Mouse (Mus musculus) megakaryocyte, adult 5-6 weeks (primary cell): ENCODE measurements around the gene Ahdc1. TPM values are rescaled to one million over a fixed set of nuclear protein-coding genes. Genes with fewer than 3 reads are reported as not detected.
"Not testable (repeated sequence)": the region's sequence is repeated elsewhere in the genome, so short reads cannot be mapped to it uniquely, and the experiment has no call there.

Experiments
- ATAC-seq: 2 replicates; pipeline ENCODE4 v1.8.0; 2016; ENCODE audit warnings: mild to moderate bottlenecking, inconsistent platforms; ENCODE audit not compliant: poor library complexity, severe bottlenecking
- total RNA-seq, 2 experiments: library from RNA; stranded (forward) in 1 of 2; stranded (reverse) in 1 of 2; fragments of 153-499, 151-499 nt in 1 of 2; fragments of 221-1000, 200-1000 nt in 1 of 2; gene quantifications; 2 replicates each; pipeline versions ENCODE4 v1.2.3 to v1.2.4; 2015 to 2017

Ahdc1 gene
- total RNA-seq, 2 experiments from 2014 or later, result 0.77 to 4.4 TPM

DNA sequence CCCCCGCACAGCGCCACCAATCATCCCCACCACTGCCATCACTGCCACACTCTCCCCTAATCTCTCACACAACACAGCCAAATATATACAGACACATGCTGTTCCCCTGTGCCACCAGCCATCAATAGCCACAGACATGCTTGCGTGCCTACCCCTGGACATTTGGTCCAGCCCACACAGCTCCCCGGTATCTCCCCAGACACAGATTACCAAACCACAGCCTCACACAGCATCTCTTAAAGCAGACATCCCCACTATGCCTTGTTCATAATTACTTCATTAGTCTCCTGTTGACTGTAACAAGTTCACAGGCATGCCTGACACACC is 80.4 kb downstream of the Ahdc1 start:
- ATAC-seq, result no peak

GRCm38 (mm10) chr4:133092453-133092901 is 81.4 kb downstream of the Ahdc1 start:
- peak; percentile 51 for ATAC-seq

DNA sequence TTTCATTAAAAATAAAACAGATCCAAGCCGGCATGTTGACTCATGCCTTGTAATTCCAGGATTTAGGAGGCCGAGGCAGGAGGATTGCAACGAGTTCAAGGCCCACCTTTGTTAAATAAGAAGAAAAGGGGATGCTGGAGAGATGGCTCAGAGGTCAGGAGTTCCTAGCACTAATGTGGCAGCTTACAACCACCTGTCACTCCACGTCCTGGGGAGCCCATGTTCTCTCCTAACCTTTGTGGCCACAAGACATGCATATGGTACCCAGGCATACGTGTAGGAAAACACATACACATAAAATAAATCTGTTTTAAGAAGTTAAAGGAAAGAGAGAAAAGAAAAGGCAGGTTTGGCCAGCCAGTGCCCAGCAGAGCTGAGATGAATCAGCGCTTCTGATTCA is 82.0 kb downstream of the Ahdc1 start:
- ATAC-seq, result no peak

GRCm38 (mm10) chr4:133093481-133094033 is 82.5 kb downstream of the Ahdc1 start:
- ATAC-seq, result no peak

- no peak for ATAC-seq
These were observed 83.2 kb downstream of the Ahdc1 start for GRCm38 (mm10) chr4:133094255-133094654.

DNA sequence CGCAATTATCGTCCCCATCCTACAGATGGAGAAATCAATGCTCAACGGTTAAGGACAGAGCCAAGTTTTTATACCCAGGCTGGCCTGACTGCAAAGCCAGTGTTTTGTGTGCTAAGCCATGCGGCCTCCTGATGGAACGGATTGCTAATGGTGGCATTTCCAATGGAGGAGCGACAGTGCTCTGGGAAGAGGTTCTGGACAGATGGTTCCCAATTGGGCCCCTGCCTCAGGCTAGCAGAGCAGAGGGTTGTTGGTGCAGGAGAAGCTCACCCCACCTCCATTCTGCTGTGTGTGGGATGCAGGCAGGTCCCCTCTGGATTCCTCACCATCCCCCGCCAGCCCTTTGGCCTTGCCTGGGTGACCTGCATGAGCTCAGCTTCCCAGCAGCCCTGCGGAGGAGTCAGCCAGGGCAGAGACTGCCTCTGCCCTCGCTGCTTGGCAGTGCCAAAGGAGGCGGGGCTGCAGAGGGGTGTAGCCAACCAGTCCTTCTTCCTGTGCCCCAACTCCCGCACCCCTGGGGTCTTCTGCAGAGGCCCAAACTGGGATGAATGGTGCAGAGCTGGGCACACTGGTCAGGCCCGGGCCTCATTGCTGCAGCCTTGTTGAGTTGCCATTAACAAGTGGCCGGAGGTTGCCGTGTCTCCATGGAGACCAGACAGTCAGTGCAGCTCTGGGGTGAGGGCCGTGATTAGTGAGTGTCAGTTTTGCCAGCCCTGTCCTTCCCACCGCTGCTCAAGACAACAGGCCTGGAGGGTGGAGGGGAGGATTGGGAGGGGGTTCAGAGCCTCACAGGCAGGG is 84.1 kb downstream of the Ahdc1 start:
- ATAC-seq, result peak; percentile 70

DNA sequence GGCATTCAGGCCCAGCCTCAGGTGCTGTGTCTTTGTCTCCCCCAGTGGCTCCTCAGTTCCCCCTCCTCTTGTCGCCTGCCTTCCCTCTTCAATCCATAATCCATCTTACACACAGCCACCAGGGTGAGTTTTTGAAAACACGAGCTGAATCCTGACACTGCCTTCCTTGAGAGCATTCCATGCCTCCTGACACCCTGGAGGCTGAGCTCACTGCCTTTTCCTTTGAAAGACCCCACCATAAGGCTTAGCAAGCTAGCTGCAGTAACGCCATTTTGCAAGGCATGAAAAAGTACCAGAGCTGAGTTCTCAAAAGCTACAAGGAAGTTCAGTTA is 84.6 kb downstream of the Ahdc1 start:
- ATAC-seq, result not testable (repeated sequence)

GRCm38 (mm10) chr4:133096671-133097070 is 85.6 kb downstream of the Ahdc1 start:
- ATAC-seq, result not testable (repeated sequence)

DNA sequence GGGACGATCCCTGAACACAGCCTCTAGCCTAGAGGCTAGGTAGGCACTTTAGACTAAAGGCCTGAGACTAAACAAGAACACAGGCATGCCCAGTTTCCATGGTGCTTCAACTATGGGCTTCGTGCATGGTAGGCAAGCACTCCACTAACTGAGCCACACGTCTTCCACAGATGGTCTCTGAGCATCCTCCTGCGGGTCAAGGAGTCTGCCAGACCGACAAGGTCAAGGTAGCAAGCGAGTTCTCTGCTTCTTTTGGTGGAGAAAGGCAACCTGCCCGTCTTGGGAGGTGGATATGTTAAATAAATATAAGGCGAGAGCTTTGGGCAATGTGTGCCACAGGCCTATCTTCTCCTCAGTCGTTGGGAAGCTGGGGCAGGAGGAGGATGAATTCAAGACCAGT is 90.7 kb downstream of the Ahdc1 start:
- no peak for ATAC-seq

DNA sequence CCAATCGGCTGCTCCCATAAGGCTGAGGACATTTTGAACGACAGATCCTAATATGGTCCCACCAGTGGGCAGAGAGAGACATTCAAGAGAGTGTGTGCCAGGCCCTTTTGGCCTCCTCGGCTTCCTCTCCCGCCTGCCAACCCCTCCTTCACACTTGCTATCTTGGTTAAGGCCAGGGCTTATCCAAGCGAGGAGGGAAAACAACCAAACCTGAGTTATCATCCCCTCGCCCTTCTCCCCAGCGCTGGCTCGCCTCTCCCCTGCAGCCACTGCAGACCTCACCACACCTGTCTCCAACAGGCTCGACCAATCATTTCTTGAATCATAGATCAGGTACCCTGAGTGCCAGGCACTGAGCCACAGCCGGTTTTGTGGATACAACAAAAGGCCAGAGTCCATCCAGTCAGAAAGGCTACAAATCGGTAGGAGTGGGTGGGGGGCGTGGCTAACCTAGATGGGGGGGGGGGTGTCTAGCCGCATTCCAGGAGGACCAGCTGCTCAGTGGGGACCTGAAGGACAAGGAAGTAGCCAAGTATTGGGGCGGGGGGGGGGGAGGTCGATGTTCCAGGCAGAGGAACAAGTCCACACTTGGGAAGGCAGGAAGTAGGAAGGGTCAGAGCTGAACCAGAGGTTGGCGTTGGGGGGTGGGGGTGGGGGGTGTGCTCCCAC is 92.6 kb downstream of the Ahdc1 start:
- no peak for ATAC-seq

- ATAC-seq, result no peak
These were observed 93.1 kb downstream of the Ahdc1 start for GRCm38 (mm10) chr4:133104194-133104569.

GRCm38 (mm10) chr4:133106691-133107090 is 95.6 kb downstream of the Ahdc1 start:
- ATAC-seq, result no peak

- no peak for ATAC-seq
These were observed 96.8 kb downstream of the Ahdc1 start for GRCm38 (mm10) chr4:133107788-133108281.

GRCm38 (mm10) chr4:133108481-133109334 is 97.6 kb downstream of the Ahdc1 start:
- no peak for ATAC-seq

DNA sequence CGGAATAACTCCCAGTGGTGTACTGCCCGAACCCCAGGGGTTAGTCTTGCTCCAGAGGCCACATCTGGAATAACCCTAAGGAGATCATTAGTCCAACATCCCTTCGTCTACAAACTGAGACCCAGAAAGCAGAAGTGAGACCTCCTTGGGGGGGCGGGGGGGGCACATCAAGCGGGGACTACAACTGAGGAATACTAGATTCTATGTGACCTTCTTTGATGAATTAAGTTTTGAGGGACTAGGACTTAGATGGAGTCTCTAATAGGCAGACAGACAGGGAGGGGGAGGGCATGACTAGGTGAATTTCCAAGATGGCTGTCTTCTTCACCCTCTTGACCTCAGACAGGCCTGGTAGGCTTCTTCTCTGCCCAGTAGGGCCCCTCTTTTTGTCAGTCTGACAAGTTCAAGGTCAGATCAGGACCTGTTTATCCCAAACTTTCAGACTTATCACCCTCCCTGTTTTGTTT is 98.3 kb downstream of the Ahdc1 start:
- no peak for ATAC-seq

GRCm38 (mm10) chr4:133112175-133112838 is 101.2 kb downstream of the Ahdc1 start:
- ATAC-seq, result no peak

DNA sequence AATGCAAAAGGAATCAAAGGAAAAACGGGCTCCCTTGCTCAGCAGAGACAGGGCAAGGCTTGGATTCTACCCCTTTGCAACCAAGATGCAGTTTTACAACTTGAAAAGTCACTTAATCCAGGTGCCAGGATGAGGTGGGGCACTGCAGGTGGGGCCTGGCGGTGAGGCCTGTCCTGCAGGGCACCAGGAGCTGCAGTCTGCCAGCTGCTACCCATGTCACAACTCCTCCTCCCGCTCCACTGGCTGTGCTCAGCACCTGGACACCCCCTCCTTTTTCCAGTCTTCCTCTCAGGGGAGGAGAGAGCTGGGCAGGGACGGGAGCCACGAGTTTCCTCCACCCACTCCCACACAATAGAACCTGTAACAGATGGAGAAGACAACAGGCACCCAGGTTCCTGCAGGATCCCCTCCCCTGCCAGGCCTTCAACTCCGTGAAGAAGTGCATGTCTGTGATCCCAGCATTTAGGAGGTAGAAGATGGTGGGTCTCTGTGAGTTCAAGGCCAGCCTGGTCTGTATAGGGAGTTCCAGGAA is 102.4 kb downstream of the Ahdc1 start:
- ATAC-seq, result no peak

DNA sequence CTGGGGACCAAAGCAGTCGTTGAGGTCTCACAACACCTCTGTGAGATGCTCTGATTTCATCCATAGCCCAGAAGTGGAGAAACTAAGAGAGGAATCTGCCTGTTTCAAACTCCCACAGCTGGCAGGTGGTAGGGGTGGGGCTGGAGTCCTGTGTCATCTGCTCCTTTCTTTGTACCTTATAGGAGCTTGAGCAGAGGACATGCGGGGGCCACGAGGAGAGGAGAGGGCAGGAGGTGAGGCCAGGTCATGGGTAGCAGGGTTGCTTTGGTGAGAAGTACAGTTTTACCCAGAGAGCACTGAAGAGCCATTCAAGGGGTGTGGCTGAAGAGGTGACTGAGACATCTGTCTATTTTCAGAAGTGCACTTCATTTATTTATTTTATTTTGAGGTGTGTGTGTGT is 103.7 kb downstream of the Ahdc1 start:
- no peak for ATAC-seq

- no peak for ATAC-seq
These were observed 104.8 kb downstream of the Ahdc1 start for GRCm38 (mm10) chr4:133115721-133116429.
